Mouse (Mus musculus) ES-Bruce4 (cell line): ENCODE data around the gene Cfdp1.

Experiments
- EP300 ChIP-seq: IDR thresholded peaks from 2 replicates; pipeline ENCODE4 v1.6.1; 2011; ENCODE audit warnings: low read depth, low read length; ENCODE audit not compliant: insufficient read depth
- POLR2A ChIP-seq: IDR thresholded peaks from one replicate; pipeline ENCODE4 v1.8.1; 2011; ENCODE audit warnings: low read length; ENCODE audit not compliant: insufficient read depth

DNA sequence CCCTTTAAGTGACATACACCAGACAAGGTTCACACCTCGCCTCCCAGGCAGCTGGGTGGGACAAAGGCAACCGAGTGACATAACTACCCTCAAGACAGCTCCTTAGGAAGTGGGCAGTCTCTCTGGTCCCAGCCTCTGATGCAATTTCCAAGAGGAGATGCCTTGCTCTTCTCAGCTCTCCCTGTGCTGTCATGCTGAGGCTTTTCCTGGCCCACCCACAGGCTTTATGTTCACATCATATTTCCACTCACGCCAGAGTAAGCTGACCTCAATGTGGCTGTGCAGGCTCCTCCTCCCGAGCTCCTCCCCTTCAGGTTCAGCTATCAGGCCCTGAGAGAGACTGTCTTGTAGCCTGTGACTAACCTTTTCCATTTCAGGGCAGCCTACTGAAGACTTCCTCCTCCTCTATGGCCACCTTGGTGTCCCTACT is 134.0 kb downstream of the Cfdp1 start:
- no peak for TF ChIP-seq POLR2A
- no peak for TF ChIP-seq EP300
